Mouse (Mus musculus): ENCODE results near the gene 9130213A22Rik. TPM values are rescaled to one million over a fixed set of nuclear protein-coding genes. Genes with fewer than 3 reads are reported as not detected.
A peak's percentile ranks its signal among the peaks of the same experiment; 100 is the strongest.

9130213A22Rik gene
- polyA plus RNA-seq, 1 experiment from 2014 or later, result 0.32 TPM

GRCm38 (mm10) chr11:69103121-69103520, 19.3 kb downstream of the 9130213A22Rik start:
- peaks cover 75% of the 10 kb centered on the region for H3K36me3 ChIP-seq
- H3K4me3 ChIP-seq, result no peak overlapping the region
- H3K27me3 ChIP-seq, result no peaks in the 10 kb centered on the region
- no peak for ATAC-seq (ENCODE audit: low read depth)
- no peak overlapping the region for H3K27ac ChIP-seq (replicated peaks)
- WGBS, result 94% methylated on average over 14 of the region's 14 CpGs
- H3K4me1 ChIP-seq (replicated peaks), result peaks cover 31% of the 10 kb centered on the region
- H3K9me3 ChIP-seq, result no peaks in the 10 kb centered on the region
- H3K9ac ChIP-seq, result no peak overlapping the region
- H3K4me2 ChIP-seq, result no peak overlapping the region

GRCm38 (mm10) chr11:69102403-69102725, 20.0 kb downstream of the 9130213A22Rik start:
- H3K9me3 ChIP-seq, result no peaks in the 10 kb centered on the region
- H3K27me3 ChIP-seq, result no peaks in the 10 kb centered on the region
- ATAC-seq (ENCODE audit: low read depth), result no peak
- H3K9ac ChIP-seq, result no peak overlapping the region
- H3K4me1 ChIP-seq (replicated peaks), result peaks cover 39% of the 10 kb centered on the region
- peaks cover 68% of the 10 kb centered on the region for H3K36me3 ChIP-seq
- WGBS, result 95% methylated on average over 7 of the region's 7 CpGs
- H3K4me3 ChIP-seq, result no peak overlapping the region
- H3K27ac ChIP-seq (replicated peaks), result no peak overlapping the region
- H3K4me2 ChIP-seq, result no peak overlapping the region

DNA sequence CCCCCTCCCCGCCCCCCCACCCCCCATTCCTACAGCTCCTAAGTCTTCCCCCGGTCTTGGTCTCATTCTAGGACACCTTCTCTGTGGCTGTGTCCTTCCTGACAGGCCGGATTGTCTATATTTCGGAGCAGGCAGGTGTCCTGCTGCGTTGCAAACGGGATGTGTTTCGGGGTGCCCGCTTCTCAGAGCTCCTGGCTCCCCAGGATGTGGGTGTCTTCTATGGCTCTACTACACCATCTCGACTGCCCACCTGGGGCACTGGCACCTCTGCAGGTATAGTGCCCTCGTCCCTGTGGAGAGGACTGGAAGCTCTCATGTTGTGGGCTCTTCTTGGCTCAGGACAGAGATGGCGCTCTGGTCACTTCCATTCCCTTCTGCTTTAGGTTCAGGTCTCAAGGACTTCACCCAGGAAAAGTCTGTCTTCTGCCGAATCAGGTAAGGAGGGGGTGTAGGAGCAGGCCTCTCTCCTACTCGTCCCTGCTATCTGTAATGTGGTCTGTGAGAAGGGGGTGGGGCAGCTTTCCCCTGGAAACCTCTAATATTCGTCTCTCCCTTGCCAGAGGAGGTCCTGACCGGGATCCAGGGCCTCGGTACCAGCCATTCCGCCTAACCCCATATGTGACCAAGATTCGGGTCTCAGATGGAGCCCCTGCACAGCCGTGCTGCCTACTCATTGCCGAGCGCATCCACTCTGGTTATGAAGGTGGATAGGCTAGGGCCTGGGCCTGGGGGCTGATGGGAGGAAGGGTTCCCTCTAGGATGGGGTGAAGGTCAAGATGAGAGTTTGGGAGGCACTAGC, 20.6 kb downstream of the 9130213A22Rik start:
- Histone ChIP-seq H3K36me3 (peaks cover 62% of the 10 kb centered on the region), H3K27me3 (no peaks in the 10 kb centered on the region), H3K4me3 (no peak overlapping the region), H3K27ac (replicated peaks) (no peak overlapping the region), H3K4me2 (no peak overlapping the region), H3K9ac (no peak overlapping the region), H3K4me1 (replicated peaks) (peaks cover 44% of the 10 kb centered on the region), H3K9me3 (no peaks in the 10 kb centered on the region)
- WGBS, result 91% methylated on average over 21 of the region's 21 CpGs
- ATAC-seq (ENCODE audit: low read depth), result no peak

DNA sequence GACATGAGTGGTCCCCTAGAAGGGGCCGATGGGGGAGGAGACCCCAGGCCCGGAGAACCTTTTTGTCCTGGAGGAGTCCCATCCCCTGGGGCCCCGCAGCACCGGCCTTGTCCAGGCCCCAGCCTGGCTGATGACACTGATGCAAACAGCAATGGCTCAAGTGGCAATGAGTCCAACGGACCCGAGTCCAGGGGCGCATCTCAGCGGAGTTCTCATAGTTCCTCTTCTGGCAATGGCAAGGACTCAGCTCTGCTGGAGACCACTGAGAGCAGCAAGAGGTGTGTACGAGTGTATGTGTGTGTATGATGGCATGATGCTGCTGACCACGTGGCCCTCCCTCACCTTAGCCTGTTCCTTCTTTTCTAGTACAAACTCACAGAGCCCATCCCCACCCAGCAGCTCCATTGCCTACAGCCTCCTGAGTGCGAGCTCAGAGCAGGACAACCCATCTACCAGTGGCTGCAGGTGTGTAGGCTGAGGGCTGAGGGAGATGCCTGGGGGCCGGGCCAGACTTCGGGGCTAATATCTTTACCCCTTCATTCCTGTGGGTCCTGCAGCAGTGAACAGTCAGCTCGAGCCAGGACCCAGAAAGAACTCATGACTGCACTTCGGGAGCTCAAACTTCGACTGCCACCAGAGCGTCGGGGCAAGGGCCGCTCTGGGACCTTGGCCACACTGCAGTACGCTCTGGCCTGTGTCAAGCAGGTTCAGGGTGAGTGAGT, 21.6 kb downstream of the 9130213A22Rik start:
- no peak for ATAC-seq (ENCODE audit: low read depth)
- H3K36me3 ChIP-seq, result peaks cover 52% of the 10 kb centered on the region
- 92% methylated on average over 20 of the region's 20 CpGs for WGBS
- H3K9ac ChIP-seq, result peak overlapping the region; percentile 84
- H3K9me3 ChIP-seq, result no peaks in the 10 kb centered on the region
- H3K27ac ChIP-seq (replicated peaks), result 0 out of 2 replicates have a peak overlapping the region, but pooled peaks have one; percentile 89
- H3K4me3 ChIP-seq, result peak overlapping the region; percentile 63
- no peaks in the 10 kb centered on the region; the same call in 1 of the 2 replicates for H3K27me3 ChIP-seq
- peak overlapping the region; percentile 93 for H3K4me2 ChIP-seq
- peaks cover 54% of the 10 kb centered on the region for H3K4me1 ChIP-seq (replicated peaks)

DNA sequence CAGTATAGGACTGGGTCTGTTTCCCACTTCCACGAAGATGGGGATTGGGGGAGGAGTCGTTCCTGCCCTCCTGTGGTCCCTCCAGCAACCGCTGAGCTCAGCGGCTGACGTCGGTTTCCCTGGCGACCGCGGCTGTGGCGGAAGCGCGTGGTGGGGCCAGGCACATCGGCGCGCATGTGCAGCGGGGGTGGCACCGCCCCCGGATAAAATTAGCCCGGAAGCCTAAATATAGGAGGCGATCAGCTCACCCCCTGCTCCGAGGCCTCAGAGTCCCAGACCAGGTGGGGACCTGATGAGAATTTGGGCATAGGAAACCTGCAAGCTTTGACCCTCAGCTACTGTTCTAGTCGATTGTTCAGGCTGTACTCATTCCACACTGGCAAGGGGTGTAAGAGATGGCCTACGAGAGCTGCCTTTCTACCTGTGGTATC, 22.5 kb downstream of the 9130213A22Rik start:
- WGBS, result under 1% methylated on average over 23 of the region's 23 CpGs
- Histone ChIP-seq H3K4me2 (peak overlapping the region; percentile 93), H3K4me1 (replicated peaks) (peaks cover 62% of the 10 kb centered on the region), H3K36me3 (peaks cover 43% of the 10 kb centered on the region), H3K4me3 (peak overlapping the region; percentile 63), H3K9ac (peak overlapping the region; percentile 84), H3K9me3 (no peaks in the 10 kb centered on the region), H3K27me3 (no peaks in the 10 kb centered on the region; the same call in 1 of the 2 replicates), H3K27ac (replicated peaks) (peak overlapping the region; percentile 89)
- ATAC-seq (ENCODE audit: low read depth), result peak; percentile 38

- no peak for ATAC-seq (ENCODE audit: low read depth)
- Histone ChIP-seq H3K9me3 (no peaks in the 10 kb centered on the region), H3K9ac (peak overlapping the region; percentile 84), H3K27ac (replicated peaks) (peak overlapping the region; percentile 89), H3K36me3 (peaks cover 38% of the 10 kb centered on the region), H3K4me2 (peak overlapping the region; percentile 93), H3K27me3 (no peaks in the 10 kb centered on the region; the same call in 1 of the 2 replicates), H3K4me3 (peak overlapping the region; percentile 63), H3K4me1 (replicated peaks) (peaks cover 65% of the 10 kb centered on the region)
- WGBS, result 1% methylated on average over 22 of the region's 22 CpGs
Measured at GRCm38 (mm10) chr11:69099177-69099914, 23.0 kb downstream of the 9130213A22Rik start.

DNA sequence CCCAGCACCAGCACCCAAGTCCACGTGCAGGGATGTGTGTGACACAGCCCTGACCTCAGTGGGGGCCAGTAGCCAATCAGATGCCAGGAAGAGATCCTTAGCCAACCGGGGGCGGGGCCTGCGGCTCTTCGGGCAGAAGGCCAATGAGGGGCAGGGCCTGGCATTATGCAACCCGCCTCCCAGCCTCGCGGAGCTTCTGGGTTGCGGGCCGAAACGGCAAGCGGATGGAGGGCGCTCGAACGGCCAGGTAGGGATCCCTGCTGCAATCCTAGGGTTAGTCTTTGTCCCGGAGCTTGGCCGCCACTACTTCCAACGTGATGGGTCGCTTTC, 23.7 kb downstream of the 9130213A22Rik start:
- Histone ChIP-seq H3K4me2 (peak overlapping the region; percentile 93), H3K9ac (peak overlapping the region; percentile 84), H3K27ac (replicated peaks) (peak overlapping the region; percentile 89), H3K27me3 (no peaks in the 10 kb centered on the region; the same call in 1 of the 2 replicates), H3K4me1 (replicated peaks) (peaks cover 71% of the 10 kb centered on the region), H3K36me3 (peaks cover 31% of the 10 kb centered on the region), H3K4me3 (peak overlapping the region; percentile 63), H3K9me3 (no peaks in the 10 kb centered on the region)
- 0% methylated on average over 19 of the region's 19 CpGs for WGBS
- ATAC-seq (ENCODE audit: low read depth), result peak; percentile 5

DNA sequence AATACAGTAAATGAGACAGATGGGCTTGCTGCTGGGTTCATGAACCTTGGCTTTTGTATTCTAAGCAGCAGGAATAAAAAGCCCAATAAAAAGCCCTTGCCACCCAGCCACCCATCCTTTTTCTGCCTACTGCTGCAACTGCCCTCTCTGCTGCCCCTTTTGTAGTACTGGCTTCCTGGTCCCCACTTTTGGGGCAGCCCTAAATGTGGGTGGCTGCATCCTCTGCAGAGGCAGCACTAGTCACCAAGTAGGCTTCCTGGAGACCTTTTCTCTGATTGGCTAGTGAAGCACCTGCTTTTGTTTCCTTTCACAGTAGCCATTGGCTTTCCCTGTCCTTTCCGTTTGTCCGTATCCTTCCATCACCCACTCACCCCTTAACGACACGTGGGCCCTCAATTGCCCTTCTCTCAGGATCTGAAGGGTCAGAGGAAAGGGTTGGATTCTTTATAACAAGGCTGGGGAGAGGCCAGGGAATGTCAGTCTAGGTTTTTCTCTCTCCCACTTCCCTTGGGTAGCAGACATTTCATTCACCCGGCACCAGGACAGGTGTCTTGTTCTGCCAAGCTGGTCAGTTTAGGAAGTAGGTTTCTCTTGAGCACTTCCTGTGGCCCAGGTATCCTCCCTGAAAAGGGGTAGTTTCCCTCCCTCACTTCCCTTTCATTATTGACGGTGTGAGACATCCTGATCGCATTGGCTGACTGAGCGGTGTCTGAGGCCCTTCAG, 24.2 kb downstream of the 9130213A22Rik start:
- 9% methylated on average over 8 of the region's 8 CpGs for WGBS
- no peaks in the 10 kb centered on the region for H3K9me3 ChIP-seq
- peak overlapping the region; percentile 93 for H3K4me2 ChIP-seq
- peaks cover 26% of the 10 kb centered on the region for H3K36me3 ChIP-seq
- peak overlapping the region; percentile 89 for H3K27ac ChIP-seq (replicated peaks)
- ATAC-seq (ENCODE audit: low read depth), result no peak
- H3K9ac ChIP-seq, result peak overlapping the region; percentile 84
- peaks cover 71% of the 10 kb centered on the region for H3K4me1 ChIP-seq (replicated peaks)
- H3K4me3 ChIP-seq, result peak overlapping the region; percentile 63
- no peaks in the 10 kb centered on the region; the same call in 1 of the 2 replicates for H3K27me3 ChIP-seq

GRCm38 (mm10) chr11:69096987-69097900, 25.1 kb downstream of the 9130213A22Rik start:
- ATAC-seq (ENCODE audit: low read depth), result no peak
- H3K9ac ChIP-seq, result peak overlapping the region; percentile 84
- peaks cover 71% of the 10 kb centered on the region for H3K4me1 ChIP-seq (replicated peaks)
- peak overlapping the region; percentile 93 for H3K4me2 ChIP-seq
- no peaks in the 10 kb centered on the region; the same call in 1 of the 2 replicates for H3K27me3 ChIP-seq
- H3K36me3 ChIP-seq, result peaks cover 22% of the 10 kb centered on the region
- WGBS, result 2% methylated on average over 29 of the region's 29 CpGs
- H3K4me3 ChIP-seq, result peak overlapping the region; percentile 63
- peak overlapping the region; percentile 89 for H3K27ac ChIP-seq (replicated peaks)
- no peaks in the 10 kb centered on the region for H3K9me3 ChIP-seq

DNA sequence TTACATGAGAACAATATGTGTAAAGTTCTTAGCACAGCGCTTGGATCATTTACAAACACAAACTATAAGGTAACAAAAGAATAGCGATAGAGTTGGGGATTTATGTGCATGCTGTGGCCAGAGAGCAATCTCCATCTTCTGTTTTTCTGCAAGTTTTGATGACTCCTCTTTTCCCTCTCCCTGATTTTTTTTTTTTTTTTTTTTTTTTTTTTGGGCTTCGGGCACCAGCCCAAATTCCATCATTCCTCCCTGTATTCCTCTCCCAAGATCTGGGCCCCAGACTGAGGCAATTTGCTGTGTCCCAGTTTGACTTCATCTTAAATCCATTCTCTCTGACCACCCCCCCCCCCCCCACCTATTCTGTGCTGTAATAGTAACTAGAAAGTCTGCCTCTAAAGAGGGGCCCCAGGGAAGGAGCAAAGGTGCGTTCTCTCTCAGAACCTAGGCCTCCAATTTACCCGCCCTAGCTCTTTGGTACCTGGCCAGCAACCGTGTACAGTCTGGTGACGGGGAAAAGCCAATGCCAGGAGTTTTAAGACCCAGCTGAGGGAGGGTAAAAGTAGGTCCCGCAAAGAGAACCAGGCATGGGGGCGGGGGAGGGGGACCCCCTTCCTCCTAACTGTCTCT, 25.9 kb downstream of the 9130213A22Rik start:
- peaks cover 77% of the 10 kb centered on the region for H3K4me1 ChIP-seq (replicated peaks)
- H3K4me3 ChIP-seq, result peak overlapping the region; percentile 63
- H3K27ac ChIP-seq (replicated peaks), result peak overlapping the region; percentile 89
- H3K9ac ChIP-seq, result peak overlapping the region; percentile 84
- H3K4me2 ChIP-seq, result peak overlapping the region; percentile 93
- H3K27me3 ChIP-seq, result no peaks in the 10 kb centered on the region; the same call in 1 of the 2 replicates
- H3K36me3 ChIP-seq, result peaks cover 21% of the 10 kb centered on the region
- 14% methylated on average over 9 of the region's 9 CpGs for WGBS
- ATAC-seq (ENCODE audit: low read depth), result no peak
- no peaks in the 10 kb centered on the region for H3K9me3 ChIP-seq
